Mouse (Mus musculus): ENCODE data around the gene Nxph4. TPM values are rescaled to one million over a fixed set of nuclear protein-coding genes. Genes with fewer than 3 reads are reported as not detected.
A peak's percentile ranks its signal among the peaks of the same experiment; 100 is the strongest.

Gene Nxph4
- polyA plus RNA-seq, 1 experiment from 2014 or later, result 38.9 TPM

DNA sequence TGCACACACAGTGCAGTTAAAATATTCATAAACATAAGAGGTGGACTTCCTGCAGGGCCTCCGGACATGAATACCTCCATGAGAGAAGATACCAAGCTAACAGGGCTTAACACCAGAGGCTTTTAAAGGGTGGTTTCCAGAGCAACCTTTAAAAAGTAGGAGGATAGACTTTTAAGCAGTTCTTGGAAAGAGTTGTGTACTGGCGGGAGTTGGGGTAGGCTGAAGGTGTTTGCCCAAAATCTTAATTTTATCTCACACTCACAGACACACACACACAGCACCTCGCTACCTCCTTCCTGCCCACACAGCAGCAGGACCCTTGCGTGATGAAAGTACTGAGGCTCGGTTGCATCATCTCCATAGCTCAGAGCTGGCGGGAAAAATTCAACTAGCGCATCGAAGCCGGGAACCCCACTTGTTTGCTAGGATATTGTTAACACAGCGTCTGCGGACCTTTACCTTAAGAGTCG lies 12.7 kb downstream of the Nxph4 start:
- H3K4me3 ChIP-seq, result peak overlapping the region; percentile 56
- peak; percentile 20; the same call in 1 of the 2 replicates for ATAC-seq (replicated peaks)

DNA sequence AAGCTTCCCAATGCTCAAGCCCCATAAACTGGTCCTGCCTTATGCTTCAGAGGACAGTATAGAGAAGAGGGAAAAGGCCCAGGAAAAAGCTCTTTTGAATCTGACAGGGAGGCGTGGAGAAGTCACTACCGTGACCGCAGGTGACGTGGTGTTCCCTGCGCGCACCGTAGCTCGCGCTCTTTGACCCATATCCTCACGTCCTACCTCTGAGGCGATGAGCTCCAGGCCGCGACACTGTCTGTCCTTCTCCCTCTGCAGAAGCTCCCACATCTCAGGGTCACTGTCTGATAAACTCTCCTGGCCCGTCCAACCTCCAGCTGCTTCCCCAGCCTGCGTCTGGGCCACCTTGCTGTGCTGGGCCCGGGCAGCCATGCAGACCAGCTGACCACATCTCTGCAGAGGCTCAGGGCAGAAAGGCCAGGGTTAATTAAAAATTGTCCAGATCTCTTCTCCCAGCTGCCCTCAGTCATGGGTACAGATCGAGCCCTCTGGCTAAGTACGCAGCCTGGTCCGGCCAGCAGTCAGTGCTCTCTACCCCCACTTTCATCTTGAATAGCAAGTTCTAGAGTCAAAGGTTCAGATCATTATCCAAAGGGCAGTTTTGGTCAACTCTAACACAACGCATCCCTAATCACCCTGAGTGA lies 13.5 kb downstream of the Nxph4 start:
- no peak overlapping the region for H3K9ac ChIP-seq (replicated peaks)
- H3K36me3 ChIP-seq, result peaks cover 11% of the 10 kb centered on the region
- no peaks in the 10 kb centered on the region for H3K9me3 ChIP-seq
- H3K4me2 ChIP-seq (replicated peaks), result peak overlapping the region; percentile 90; the same call in 1 of the 2 replicates
- no peak overlapping the region for H3K4me3 ChIP-seq
- peaks cover 13% of the 10 kb centered on the region for H3K27me3 ChIP-seq
- no peak for ATAC-seq (replicated peaks)
- no peak overlapping the region for H3K27ac ChIP-seq (replicated peaks)
- WGBS, result 88% methylated on average over 20 of the region's 20 CpGs
- peaks cover 36% of the 10 kb centered on the region for H3K4me1 ChIP-seq

More for the DNA sequence above, 12.7 kb downstream of the Nxph4 start:
- peaks cover 11% of the 10 kb centered on the region for H3K36me3 ChIP-seq
- peaks cover 20% of the 10 kb centered on the region for H3K27me3 ChIP-seq
- 11% methylated on average over 12 of the region's 12 CpGs for WGBS
- peak overlapping the region; percentile 58 for H3K9ac ChIP-seq (replicated peaks)
- H3K9me3 ChIP-seq, result no peaks in the 10 kb centered on the region
- peak overlapping the region; percentile 90 for H3K4me2 ChIP-seq (replicated peaks)
- no peak overlapping the region for H3K27ac ChIP-seq (replicated peaks)
- peaks cover 41% of the 10 kb centered on the region for H3K4me1 ChIP-seq

DNA sequence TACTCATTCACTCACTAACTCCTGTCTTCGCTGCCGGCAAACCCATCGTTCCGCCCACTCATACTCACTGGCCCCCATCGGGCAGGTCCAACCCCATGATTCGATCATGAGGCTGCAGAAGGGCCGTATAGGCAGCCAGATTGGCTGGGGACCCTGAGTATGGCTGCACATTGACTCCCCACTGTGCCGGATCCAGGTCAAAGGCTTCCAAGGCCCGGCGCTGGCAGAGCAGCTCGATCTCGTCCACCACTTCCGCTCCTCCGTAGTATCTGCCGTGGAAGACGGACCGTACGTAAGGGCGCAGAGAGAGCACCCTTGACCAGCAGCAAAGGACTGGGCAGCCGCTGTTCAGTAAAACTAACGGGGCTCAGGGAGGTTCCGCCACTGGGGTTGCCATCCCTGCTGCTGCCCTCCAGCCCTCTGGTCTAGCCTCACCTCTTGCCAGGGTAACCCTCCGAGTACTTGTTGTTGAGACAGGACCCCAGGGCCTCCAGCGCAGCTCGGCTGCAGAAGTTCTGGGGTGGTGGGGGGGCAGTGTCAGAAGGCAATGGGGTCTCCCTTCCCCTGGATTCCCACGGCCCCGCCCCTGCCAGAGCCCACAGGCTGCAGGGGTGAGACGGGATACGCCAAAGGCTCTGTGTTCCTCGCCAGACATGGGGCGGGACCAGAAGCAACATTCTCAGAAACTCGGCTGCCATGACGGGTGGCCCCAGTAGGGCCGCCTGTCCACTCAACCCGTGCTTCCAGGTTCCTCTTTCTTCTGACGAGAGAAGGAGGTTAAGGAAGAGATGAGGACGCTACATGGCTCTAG lies 14.3 kb downstream of the Nxph4 start:
- Histone ChIP-seq H3K9ac (replicated peaks) (no peak overlapping the region), H3K27ac (replicated peaks) (no peak overlapping the region), H3K4me2 (replicated peaks) (no peak overlapping the region), H3K27me3 (peaks cover 8% of the 10 kb centered on the region; the same call in 1 of the 2 replicates), H3K9me3 (no peaks in the 10 kb centered on the region), H3K4me1 (peaks cover 29% of the 10 kb centered on the region), H3K36me3 (peaks cover 11% of the 10 kb centered on the region), H3K4me3 (no peak overlapping the region)
- ATAC-seq (replicated peaks), result no peak
- WGBS, result 94% methylated on average over 37 of the region's 37 CpGs

DNA sequence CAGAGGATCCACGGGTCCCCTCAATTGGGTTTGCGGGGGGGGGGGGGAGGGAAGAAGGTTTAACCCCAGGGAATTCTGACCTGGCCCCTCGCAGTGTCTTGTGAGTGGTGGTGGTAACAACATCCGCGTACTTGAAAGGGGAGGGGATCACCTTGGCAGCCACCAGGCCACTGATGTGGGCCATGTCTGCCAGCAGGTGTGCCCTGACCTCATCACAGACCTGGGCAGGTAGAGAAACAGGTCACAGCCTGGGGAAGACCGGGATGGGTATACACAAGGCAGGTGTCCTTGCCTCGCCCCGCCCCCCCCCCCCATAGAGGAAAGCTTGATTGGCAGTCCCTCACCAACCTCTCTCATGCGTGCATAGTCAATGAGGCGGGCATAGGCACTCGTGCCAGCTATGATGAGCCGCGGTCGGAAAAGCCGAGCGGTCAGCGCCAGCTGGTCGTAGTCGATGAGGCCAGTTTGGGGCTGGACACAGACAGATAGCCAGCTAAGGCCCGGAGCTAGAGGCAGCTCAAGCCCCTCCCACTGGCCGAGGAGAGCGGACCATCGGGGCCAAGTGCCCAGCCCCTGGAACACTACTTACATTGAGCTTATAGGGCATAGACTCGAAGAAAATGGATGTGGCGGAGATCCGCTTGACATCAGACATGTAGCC lies 15.2 kb downstream of the Nxph4 start:
- Histone ChIP-seq H3K4me3 (no peak overlapping the region), H3K27me3 (peaks cover 15% of the 10 kb centered on the region; the same call in 1 of the 2 replicates), H3K9ac (replicated peaks) (no peak overlapping the region), H3K4me2 (replicated peaks) (no peak overlapping the region), H3K4me1 (peaks cover 22% of the 10 kb centered on the region), H3K36me3 (peaks cover 11% of the 10 kb centered on the region), H3K9me3 (no peaks in the 10 kb centered on the region), H3K27ac (replicated peaks) (no peak overlapping the region)
- ATAC-seq (replicated peaks), result no peak
- WGBS, result 97% methylated on average over 25 of the region's 26 CpGs

DNA sequence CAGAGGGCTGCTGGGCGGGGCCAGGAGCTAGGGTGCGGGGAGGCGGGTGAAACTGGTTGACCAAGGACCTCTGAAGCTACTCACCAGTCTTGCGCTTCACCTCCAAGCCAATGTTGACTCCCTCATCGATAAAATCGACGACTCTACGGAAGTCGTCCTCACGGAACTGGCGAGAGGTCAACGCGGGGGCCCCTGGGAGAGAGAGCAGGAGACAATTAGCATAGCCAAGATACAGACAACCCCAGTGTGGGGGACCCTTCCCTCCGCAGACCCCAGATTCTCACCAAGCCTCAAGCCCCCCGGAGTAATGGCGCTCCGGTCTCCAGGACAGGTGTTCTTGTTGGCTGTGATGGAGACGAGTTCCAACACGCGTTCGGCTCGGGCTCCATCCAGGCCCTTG lies 16.4 kb downstream of the Nxph4 start:
- Histone ChIP-seq H3K9ac (replicated peaks) (no peak overlapping the region), H3K4me1 (peaks cover 34% of the 10 kb centered on the region), H3K4me3 (no peak overlapping the region), H3K4me2 (replicated peaks) (no peak overlapping the region), H3K27me3 (peaks cover 15% of the 10 kb centered on the region; the same call in 1 of the 2 replicates), H3K27ac (replicated peaks) (no peak overlapping the region), H3K9me3 (no peaks in the 10 kb centered on the region), H3K36me3 (peaks cover 11% of the 10 kb centered on the region)
- ATAC-seq (replicated peaks), result no peak
- 95% methylated on average over 22 of the region's 22 CpGs for WGBS

DNA sequence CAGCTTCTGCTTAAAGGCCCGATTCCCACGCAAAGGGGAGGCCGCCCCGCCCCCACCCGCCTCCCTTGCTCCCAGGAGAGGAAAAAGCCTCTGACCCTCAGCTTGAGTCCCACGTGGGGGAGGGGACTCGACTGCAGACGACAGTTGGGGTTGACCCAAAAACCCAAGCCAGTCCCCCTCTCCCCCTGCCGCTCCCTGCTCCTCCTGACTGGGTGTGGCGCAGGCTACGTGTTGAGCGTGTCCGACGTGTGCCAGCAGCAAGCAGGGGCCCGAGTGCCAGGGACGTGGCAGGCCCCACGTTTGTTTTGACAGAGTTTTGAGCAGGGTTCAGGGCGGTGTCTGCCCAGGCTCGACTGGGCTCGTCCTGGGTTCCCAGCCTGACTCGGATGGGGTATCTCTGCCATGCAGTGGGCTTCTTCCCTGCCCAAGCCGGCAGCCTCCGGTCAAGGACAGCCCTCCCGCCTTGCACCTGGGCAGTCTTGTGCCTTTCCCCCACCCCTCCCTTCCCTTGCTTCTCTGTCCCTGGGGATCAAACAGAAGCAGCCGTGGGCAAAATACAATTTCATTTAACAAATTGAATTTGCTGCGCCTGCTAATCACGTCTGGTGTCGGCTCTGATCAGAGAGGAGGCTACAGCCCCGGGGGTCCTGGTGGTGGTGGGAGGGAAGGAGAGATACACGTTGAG lies 17.6 kb downstream of the Nxph4 start:
- no peak overlapping the region for H3K27ac ChIP-seq (replicated peaks)
- H3K4me2 ChIP-seq (replicated peaks), result no peak overlapping the region
- no peak overlapping the region for H3K4me3 ChIP-seq
- no peaks in the 10 kb centered on the region for H3K9me3 ChIP-seq
- WGBS, result 12% methylated on average over 30 of the region's 30 CpGs
- ATAC-seq (replicated peaks), result no peak
- H3K9ac ChIP-seq (replicated peaks), result no peak overlapping the region
- H3K36me3 ChIP-seq, result peaks cover 11% of the 10 kb centered on the region
- H3K4me1 ChIP-seq, result peaks cover 42% of the 10 kb centered on the region
- H3K27me3 ChIP-seq, result peaks cover 15% of the 10 kb centered on the region; the same call in 1 of the 2 replicates

DNA sequence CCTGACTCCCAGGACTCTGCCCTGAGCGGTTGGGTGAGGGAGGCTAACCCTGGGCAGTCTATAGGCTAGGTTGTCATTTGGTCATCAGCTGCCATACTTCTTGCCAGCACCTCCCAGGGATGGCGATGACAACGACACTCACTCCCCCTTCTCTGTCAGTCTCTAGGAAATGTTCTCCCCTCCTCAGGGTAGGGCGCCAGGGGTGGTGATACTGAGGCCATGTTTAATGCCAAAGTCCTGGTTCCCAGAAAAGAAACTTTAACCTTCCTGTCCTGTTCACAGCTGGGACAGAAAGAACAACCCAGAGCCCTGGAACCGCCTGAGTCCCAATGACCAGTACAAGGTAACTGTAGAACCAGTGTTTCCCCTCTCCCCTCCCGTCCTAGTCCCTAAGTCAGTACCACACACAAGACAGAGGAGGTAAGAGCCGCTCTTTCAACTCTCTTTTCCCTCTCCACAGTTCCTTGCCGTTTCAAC lies 18.3 kb downstream of the Nxph4 start:
- H3K36me3 ChIP-seq, result peaks cover 11% of the 10 kb centered on the region
- peaks cover 42% of the 10 kb centered on the region for H3K4me1 ChIP-seq
- H3K27ac ChIP-seq (replicated peaks), result no peak overlapping the region
- H3K4me2 ChIP-seq (replicated peaks), result no peak overlapping the region
- H3K27me3 ChIP-seq, result peaks cover 15% of the 10 kb centered on the region; the same call in 1 of the 2 replicates
- ATAC-seq (replicated peaks), result no peak
- WGBS, result 25% methylated on average over 8 of the region's 8 CpGs
- H3K4me3 ChIP-seq, result no peak overlapping the region
- H3K9me3 ChIP-seq, result no peaks in the 10 kb centered on the region
- no peak overlapping the region for H3K9ac ChIP-seq (replicated peaks)

DNA sequence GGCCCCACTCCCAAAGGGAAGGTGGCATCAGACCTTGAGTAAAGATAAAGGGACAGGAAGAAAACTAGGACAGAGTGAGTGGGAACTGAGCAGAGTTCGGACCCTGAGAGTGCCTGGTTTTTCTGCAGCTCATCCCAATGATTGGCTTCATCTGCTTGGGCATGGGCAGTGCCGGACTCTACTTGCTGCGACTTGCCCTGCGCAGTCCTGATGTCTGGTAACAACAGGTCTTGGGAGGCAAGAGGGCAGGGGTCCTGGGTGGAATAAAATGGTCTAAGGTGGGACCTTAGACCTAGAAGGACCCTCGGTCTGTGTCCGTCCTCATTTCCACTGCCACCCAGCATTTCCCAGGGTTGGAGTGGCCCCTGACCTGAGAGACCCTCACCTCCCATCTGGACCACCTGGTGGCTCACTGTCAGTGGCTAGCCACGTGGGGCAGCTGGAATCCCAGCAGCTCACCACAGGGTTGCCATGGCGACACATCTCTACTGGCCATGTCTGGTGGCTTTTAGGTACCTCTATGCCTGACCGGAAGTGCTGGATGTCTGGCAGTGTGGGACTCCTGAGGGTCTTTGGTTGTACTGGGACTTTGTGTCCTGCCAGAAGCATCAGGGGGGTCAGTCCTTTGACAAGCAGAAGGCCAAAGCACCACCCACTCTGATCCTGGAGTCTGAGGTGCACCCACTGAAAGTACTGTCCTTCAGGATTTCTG lies 18.9 kb downstream of the Nxph4 start:
- H3K4me3 ChIP-seq, result no peak overlapping the region
- no peak overlapping the region for H3K27ac ChIP-seq (replicated peaks)
- no peak for ATAC-seq (replicated peaks)
- peaks cover 11% of the 10 kb centered on the region for H3K36me3 ChIP-seq
- 32% methylated on average over 9 of the region's 9 CpGs for WGBS
- no peak overlapping the region for H3K4me2 ChIP-seq (replicated peaks)
- peaks cover 42% of the 10 kb centered on the region for H3K4me1 ChIP-seq
- H3K27me3 ChIP-seq, result peaks cover 15% of the 10 kb centered on the region; the same call in 1 of the 2 replicates
- H3K9me3 ChIP-seq, result no peaks in the 10 kb centered on the region
- H3K9ac ChIP-seq (replicated peaks), result no peak overlapping the region

DNA sequence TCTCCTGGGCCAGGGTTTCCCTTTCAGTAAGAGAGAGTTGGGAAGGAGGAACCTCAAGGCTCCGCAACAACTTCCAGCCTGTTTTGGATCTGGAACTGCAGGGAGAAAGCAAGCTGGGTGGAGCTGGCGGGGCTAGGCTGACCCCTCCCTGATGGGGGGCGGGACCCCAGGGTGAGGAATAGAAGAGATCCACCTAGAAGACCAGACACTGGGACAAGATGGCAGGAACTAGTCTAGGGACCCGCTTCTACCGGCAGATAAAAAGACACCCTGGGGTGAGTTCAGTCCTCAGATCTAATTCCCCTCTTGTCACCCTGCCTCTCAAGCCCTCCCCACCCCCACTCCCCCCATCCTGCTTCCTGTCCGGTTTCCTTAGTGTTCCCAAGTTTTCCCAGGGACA lies 19.6 kb downstream of the Nxph4 start, which contains the start of gene Ndufa4l2:
Ndufa4l2 (plus strand) TSS at position 204 of the 400 bp plus-strand sequence.
- peaks cover 49% of the 10 kb centered on the region for H3K4me1 ChIP-seq
- peaks cover 11% of the 10 kb centered on the region for H3K36me3 ChIP-seq
- peak within 1 kb of the TSS; percentile 95 for H3K4me2 ChIP-seq (replicated peaks)
- no peak within 1 kb of the TSS; the same call in 1 of the 2 replicates for H3K27ac ChIP-seq (replicated peaks)
- 0 out of 2 replicates have a peak within 1 kb of the TSS, but pooled peaks have one; percentile 37 for H3K9ac ChIP-seq (replicated peaks)
- 27% methylated on average over 6 of the region's 6 CpGs for WGBS
- no peaks in the 10 kb centered on the region for H3K9me3 ChIP-seq
- peaks cover 15% of the 10 kb centered on the region; the same call in 1 of the 2 replicates for H3K27me3 ChIP-seq
- ATAC-seq (replicated peaks), result no peak
- peak within 1 kb of the TSS; percentile 51; the same call in 1 of the 2 replicates for H3K4me3 ChIP-seq

DNA sequence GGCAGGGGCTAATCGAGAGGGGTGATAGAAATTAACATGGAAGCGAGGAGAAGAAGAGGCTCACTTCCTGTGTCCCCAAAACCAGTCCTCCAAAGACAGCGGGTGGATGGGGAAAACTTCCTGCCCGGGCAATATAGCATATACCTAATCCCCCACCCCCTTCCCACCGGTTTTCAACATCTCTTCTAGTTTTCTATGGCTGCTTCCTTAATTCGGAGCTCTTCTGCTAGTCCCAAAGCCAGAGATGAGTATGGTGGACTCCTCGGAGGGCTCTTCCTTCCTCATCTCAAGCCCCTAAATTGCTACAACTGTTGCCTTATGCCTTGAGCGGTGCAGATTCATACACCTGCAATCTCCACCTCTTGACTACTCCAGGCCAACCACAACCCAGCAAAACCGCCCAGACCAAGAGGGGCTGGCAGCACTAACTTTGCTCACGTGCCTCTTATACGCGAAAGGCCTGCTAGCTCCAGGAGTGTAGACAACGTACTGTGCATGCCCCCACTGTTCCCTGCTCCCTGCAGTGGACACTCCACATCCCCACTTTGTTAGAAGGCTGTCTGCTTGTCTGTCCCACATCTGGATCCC lies 20.2 kb downstream of the Nxph4 start:
- Histone ChIP-seq H3K9me3 (no peaks in the 10 kb centered on the region), H3K4me1 (peaks cover 55% of the 10 kb centered on the region), H3K4me2 (replicated peaks) (peak overlapping the region; percentile 95), H3K4me3 (no peak overlapping the region), H3K36me3 (peaks cover 11% of the 10 kb centered on the region), H3K9ac (replicated peaks) (no peak overlapping the region), H3K27me3 (peaks cover 15% of the 10 kb centered on the region; the same call in 1 of the 2 replicates), H3K27ac (replicated peaks) (no peak overlapping the region)
- 12% methylated on average over 13 of the region's 13 CpGs for WGBS
- no peak for ATAC-seq (replicated peaks)

Data from forebrain, embryonic 15.5 days (tissue).